Mouse (Mus musculus): Measurements from ENCODE around the gene Tmem163.

- TF ChIP-seq CTCF (IDR thresholded peaks at IDR 0.05; ENCODE audit: extremely low read depth, insufficient read length, insufficient replicate concordance, low read depth, low read length) (no peak), POLR2A (IDR thresholded peaks at IDR 0.05; ENCODE audit: low read depth, low read length) (no peak)
Measured at GRCm38 (mm10) chr1:127575692-127576091, 103.7 kb downstream of the Tmem163 start.

All from small intestine, adult 2 months (tissue).